Mouse (Mus musculus): ENCODE measurements around the gene Lmtk3. TPM values are rescaled to one million over a fixed set of nuclear protein-coding genes. Genes with fewer than 3 reads are reported as not detected.

Gene Lmtk3
- total RNA-seq, 2 experiments from 2014 or later: not detected

DNA sequence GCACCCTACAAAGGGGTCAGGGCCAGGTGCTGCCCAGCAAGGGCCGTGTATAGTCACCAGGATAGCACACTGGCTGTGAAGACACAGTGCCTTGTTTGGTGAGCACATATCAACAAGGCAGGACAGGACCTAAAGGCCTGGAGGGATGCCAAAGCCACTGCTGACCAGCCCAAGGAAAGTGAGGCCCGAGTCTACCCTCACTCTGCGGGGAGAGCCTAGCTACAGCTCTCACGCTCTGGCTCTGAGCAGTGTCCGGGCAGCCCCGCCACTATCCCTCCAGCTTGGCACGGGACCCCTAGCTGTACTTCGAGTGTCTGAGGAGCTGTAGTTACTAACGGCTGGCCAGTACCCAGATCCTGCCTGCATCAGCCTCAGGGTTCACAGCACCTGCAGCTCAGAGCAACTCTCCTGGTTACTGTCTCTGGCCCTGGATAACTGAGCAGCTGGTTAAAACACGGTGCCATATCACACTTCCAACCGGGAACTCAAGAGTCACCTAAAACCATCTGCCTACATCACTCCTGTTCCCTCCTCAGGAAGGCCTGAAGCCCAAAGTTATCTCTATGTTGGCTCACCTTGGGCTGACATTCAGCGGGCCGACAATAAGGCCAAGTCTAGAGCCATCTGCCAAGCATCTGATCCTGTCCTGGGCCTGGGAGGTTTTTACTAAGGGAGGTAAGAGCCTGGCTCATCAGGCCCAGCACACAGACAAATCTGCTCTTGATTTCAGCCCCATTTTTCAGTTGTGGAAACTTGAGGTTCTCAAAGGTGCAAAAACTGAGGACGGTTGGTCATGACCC lies 25.9 kb downstream of the Lmtk3 start:
- DNase-seq: peak in 1 of 2 experiments; percentile 42

DNA sequence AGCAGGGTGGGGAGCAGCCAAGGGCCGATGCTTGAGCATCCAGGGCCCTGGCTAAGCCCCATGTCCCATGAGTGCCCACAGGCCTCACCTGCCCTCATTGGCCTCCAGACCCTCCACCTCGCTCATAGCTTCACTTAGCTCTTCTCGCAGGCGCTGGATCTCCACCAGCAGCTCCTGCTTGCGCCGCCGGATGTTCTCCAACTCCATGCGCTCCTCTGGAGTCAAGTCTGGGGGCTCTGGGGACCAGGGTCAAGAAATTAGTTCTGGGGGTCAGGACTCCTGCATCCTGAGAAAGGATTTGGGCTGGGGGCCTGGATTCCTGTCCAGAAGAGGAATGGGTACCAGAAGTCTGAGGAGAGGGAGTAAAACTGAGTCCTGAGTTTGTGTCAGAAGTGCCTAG lies 29.4 kb downstream of the Lmtk3 start:
- no peak for DNase-seq

DNA sequence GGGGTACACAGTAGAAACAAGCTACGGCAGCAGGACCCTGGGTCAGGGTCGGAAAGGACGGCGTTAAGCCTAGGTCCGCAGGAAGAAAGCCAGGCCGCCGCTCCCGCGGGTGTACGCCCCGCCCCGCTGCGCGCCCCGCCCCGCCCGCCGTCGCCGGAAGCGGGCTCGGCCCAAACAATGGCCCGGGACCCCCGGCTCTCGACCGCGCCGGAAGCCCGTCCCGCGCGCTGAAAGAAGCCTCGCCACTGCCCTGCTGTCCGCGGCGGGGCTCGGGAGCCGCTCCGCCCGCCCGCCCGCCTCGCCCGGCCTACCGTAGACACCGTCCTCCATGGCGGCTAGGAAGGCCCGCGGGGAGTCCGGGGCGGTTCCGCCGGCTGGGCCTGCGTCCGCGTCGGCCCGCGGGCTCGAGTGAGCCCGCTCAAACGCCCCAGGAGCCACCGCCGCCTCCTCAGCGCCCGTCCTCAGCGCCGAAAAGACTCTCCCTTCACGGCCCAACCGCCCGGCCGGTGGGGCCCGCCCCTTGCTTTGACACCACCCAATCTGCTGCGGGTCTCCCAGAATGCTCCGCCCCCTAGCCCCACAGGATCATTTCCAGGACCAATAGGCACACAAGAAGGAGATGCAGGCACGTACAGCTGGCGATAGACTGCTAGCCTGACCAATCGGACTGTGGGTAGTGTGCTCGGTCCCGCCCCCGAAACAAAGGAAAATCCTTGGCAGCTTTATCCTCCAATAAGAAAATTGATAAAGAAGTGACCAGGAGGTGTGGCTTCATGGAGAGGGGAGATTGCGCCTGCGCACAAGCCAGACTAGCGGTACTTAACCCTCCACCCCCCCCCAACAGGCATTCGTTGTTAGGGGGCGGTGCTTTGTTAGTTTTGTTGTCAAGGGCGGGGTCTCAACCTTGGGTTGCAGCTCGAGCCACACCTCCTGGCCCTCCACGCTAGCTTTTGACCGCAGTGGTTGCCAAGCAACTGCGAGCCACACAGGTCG lies 30.5 kb downstream of the Lmtk3 start, which contains the start of gene Cyth2:
Gene Cyth2 (minus strand): TSS at position 795 of the 993 bp plus-strand sequence.
- DNase-seq: peak; percentile 99 to 100

DNA sequence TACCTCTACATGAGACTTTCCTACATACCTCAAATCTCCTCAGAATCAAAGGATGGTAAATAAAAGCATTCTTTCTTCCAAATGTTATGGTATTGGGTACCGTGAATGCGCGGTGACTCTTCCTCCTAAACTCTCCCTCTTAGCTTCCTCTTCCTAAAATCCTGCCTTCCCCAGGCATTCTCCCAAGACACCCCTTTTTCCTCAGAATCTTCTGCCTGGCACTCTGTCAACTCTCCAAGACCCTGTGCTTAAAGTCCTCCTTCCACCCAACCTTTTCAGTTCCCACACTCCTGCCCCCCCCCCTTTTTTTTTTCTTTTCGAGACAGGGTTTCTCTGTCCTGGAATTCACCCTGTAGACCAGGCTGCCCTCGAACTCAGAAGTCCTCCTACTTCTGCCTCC lies 31.3 kb downstream of the Lmtk3 start:
- DNase-seq: no peak

DNA sequence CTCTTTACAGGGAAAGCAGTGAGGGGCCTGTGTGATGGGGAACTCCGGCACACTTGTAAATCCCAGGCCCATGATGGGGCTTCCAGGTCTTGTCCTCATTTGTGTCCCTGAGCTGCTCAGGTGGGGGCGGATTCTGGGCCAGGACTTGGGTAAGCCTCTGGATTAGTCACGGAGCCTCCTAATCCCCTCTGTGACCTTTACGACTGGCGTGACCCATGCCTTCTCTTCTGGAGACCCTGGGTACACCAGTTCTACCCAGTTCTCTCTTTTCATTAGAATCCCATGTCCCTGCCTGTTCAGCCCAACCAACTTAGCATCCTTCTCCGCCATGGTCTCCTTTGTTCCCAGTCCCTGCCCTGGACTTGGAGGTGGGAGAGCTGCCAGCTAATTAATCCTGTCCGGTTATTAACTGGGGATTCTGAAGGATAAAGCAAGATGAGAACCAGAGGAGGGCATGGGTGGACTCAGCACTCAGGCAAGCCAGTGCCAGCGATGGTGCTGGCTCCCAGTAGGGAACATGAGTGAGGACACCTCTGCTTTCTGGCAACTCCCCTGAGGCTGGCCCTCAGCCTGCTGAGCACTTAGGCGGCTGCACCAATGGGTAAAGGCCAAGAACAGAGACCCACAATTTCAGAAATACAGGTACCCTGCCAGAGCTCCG lies 31.9 kb downstream of the Lmtk3 start:
- no peak for DNase-seq

DNA sequence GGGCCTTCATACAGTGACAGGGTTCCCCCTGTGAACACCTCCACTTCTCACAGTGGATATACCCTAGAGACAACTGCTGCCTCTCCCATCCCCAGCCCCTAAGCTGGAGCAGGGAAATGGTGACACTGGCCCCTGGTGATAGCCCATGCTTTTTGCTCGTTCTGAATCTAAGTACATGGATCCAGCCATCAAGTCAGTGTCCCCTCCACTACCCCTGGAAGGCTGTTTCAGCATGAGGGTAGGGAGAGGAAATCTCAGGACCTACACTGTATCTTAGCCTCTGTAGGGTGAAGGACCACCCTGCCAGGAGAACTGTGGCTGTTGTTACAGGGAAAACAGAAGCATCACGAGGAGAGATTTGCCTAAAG lies 32.4 kb downstream of the Lmtk3 start:
- no peak for DNase-seq

DNA sequence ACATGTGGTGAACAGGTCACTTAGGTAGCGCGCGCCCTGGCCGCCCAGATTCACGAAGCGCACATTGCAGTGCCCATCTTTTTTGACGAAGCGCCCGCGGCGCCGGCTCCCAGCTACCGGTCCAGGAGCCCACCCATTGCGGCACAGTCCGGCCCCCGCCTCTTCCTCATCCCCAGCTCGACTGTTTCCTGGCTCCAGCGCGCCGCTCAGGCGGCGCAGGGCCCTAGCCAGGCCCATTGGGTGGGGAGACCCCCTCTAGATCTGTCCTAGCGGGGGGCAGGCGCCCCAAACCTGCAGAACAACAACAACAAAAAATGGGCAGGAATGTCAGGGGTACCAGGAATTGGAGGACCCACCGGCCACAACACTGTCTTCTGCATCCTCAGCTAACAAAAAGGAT lies 36.3 kb downstream of the Lmtk3 start:
- no peak for DNase-seq

DNA sequence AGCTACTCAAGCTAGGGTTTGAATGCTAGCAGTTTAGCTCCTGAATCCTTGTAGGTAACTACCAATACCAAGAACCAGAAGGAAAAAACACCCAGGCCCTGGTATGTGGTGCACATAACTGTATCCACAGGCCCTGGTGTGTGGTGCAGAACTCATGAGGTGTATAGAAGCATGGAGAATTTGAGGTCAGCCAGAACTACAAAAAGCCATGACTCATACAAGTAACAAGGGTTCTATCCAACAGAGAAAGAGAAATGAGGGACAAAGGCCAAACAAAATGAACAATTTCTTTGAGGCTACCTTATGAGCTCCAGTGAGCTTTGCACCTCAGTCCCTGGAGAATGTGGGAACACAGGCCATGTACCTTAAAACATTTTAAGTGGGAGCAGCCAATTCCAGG lies 37.4 kb downstream of the Lmtk3 start:
- no peak for DNase-seq

DNA sequence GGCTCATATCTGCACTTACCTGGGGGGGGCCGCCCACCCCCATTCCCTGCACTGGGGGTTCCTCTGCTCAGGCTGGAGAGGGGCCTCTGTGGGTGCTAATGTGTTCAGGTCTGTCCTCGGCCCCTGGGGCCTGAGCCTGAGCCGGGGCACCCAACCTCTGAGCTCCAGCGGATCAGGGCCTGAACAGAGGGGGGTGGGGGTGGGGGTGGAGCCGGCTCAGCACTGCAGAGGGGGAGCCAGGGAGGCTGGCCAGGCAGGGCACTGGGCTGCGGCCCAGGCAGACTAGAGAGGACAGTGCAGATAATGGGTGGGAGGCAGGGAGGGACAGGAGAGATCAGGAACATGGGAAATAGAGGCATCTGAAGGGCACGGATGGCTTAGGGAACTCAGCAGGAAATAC lies 41.1 kb downstream of the Lmtk3 start, which contains the start of gene Kcnj14:
Gene Kcnj14 (minus strand): TSS at position 185 of the 400 bp plus-strand sequence.
- DNase-seq: peak in 1 of 2 experiments; percentile 37

DNA sequence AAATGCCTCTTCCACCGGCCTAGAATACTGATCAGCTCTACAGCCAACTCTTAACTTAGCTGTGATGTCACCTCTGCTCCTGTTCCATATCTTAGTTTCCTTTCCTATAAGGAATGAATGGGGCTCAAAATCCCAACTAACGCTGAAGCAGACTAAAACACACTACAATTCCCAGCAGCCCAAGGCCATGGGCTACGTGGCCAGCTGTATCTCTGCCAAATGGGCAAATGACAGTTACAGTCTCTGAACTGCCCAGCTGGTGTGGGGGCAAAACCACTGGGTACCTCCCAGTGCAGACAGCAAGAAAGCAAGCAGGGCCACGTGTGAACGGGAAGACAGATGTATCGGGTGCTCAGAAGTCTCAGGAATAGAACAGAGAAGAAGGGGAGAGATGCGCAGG lies 43.1 kb downstream of the Lmtk3 start:
- DNase-seq: no peak

DNA sequence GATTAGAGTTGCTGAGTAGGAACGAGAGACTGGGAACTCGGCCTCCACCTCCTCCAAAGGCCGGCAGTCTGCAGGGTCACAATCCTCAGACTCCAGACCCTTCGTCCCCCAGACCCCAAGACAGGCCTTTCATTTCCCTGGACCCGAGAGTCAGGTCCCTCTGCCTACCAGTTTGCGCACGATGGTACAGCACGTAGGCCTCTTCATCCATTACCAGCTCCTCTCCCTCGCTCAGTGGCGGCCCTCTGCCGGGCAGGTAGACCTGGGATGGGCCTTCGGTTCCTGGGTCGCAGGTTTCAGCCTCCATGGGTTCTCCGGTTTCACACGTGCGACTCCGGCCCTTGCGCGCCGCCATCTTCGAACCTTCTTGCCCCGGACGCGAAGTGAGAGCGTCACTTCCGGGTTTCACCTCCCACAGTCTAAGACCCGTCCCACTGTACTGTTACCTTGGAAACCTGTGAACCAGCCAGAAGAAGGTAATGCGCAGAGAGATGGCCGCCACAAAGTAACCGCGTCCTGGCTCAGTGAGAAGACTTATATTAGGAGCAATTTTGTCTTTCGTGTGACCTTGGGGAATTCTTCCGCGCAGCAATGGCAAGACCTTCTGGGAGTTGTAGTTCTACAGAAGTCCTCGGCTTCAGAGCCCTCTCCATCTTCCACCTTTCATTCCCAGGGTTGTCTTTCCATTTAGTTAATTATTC lies 47.0 kb downstream of the Lmtk3 start, which contains the start of gene Grwd1:
Gene Grwd1 (minus strand): TSS at position 518 of the 701 bp plus-strand sequence.
- DNase-seq: peak; percentile 88 to 94

DNA sequence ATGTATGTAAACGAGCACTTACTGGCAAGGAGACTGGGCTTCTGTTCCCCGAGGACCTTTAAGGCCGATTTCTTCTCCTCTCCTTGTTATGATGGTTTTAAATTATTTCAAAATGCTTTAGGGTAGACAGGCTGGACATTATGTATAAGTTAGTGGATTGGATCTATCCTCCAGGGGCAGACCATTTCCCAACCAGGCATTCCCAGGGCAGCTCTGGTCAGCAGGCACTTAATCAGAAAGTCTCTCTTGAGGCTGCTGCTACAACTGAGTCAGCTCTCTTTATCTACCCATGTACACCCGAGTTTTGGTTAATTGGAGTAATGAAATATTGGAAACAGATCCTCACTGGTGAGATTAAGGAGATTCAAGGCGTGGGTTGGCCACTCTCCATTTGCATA lies 47.6 kb downstream of the Lmtk3 start:
- no peak for DNase-seq

DNA sequence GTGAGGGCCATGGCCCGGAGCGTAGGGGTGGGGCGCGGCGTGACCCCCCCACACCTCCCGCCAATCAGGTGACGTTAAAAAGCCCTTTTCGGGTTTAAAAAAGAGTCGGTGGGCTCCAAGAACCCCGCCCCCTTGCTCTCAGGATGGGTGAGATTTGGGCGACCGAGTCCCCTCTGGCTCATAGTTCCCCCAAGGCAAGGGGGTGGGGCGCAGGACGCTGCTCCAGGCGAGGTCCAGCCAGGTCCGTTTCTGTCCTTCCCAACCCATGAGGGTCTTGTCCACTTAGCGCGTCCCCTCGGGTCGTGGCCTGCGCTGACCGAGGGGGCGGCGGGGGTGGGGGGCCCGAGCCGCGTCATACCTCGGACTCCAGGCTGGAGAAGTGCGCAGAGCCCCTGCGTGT lies 48.9 kb downstream of the Lmtk3 start:
- DNase-seq: no peak

DNA sequence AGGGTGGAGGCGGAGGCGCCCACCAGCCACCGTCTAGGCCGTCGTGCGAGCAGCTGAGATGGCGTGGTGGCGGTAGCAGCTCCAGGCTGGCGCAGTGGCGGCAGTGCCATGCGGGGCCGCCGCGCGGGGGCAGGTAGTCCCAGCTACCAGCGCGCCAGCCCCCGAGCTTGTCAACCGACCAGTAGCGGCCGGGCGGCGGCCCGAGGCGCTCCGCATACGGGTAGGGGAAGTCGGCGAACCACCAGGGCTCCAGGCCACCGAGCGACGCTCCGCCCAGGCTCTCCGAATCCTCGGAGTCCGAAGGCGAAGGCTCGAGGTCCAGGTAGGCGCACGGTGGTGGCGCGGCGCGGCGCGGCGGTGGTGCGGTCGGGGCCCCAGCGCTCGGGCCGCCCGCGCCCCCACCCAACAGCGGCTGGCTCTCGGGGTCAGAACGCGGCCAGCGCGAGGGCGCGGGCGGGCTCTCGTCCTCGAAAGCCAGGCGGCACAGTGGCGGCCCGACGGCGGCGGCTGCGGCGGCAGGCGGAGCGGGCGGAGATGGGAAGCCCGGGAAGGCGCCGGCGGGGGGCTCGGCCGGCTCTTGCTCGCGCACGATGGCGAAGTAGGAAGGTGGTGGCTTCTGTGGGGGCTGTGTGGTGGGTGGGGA lies 49.7 kb downstream of the Lmtk3 start:
- no peak for DNase-seq

DNA sequence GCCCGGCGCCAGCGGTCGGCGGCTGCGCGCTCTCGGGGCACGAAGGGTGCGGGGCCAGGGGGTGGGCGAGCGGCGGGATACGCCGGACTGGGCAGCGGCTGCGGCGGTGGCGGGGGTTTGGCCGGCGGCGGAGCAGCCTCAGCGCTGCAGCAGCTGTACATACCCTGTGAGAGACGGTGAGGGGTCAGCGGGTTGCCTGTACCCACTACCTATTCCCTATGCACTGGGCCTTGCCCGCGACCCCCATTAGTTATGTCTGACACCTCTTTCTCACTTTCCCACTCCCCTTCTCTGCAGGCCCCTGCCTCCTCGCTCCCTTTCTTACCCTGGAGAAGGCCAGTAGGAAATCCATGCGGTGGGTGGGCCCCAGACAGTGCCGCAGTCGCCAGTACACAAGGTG lies 50.4 kb downstream of the Lmtk3 start:
- no peak for DNase-seq

DNA sequence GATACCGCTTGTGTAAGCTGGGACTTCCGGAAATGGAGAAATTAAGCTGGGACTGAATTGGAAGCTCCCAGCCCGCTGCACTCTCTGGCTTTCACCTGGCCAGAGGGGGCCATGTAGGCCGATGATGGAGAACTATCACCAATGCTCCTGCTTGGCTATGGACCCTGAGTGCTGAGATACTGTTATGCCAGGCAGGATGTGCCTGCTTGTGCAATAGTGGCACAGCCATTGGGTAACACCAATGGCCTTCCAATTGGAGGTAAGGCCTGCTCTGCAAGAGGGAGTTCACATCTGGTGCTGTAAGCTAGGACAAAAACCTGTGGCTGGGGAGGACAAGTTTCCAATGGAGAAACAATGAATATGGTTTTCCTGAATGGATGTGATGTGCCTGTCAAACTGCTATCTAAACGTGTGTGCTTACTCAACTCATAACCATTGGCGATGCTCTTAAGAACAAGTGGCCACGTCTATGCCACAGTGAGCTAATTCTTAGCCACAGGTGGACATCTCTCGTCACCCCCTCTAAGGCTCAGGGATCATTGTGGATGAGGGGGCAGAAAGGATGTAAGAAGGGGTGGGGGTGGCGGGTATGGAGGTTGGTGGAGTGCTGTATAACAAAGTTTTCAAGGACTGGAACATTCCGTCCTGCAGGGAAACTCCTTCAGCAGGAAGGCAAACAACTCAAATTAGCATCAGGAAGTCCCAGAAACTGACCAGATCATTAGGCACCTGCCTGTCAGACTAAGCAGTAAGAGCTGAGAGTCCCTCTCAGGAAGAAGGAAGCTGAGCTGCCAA lies 59.6 kb downstream of the Lmtk3 start:
- DNase-seq: no peak

DNA sequence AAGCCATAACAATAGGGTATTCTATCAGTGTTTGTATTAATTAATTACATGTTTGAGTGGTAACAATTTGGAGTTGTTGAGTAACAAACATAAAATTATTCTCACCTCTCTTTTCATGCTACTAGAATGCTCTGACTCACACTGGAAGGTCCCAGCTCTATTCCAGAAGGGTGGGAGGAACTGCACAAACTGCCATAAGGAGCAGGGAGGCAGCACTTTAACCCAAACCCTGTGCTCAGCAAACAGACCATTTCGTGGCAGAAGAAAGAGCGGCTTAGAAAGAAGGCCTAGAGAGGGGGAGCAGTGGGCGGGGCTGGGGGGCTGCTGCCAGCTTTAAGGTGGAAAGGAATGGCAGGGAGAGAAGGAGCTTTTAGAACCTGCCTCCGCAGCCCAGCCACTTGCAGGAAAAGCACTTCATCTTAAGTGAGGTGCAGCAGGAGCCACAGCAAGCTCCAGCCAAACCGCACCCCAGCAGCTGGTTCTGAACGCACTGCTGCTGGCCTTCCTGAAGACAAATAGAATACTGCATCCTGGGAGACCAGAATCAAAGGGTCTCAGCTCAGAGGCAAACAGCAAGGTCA lies 65.0 kb downstream of the Lmtk3 start:
- DNase-seq: no peak

DNA sequence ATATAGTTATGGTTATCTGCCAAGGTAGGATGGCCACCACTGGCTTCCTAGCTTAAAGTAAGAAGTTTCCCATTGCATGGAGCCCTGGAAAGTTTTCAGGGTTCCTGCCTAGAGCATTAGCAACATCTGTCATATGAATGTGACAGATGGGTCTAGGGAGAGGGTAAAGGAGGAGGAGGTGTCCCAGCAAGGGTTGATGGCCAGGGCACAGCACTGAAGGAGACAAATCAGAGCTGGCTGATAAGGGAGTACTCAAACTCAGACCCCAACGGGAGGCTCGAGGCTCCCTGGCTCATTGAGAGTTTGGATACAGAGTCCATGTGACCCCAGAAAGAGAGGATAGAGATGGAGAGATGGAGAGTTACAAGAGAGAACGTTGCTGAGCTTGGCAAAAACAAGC lies 67.1 kb downstream of the Lmtk3 start:
- DNase-seq: no peak

DNA sequence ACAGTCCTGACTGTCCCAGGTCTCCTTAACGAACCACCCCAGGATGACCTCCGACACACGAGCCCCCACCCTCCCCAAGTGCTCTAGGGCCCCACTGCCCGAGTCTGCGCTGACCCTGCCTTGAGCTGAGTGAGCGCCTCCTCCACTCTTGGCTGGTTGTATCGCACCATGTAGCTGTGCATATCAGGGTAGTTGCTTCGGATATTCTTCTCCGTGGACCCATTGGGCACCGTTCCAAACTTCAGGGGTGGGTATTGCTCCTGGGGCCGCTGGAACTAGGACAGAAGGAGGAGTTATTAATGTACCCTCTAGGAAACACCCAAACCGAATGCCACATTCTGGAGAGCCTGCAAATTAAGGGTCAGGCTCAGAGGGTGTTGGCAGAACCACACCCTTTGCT lies 69.6 kb downstream of the Lmtk3 start:
- DNase-seq: no peak

Data from heart, adult 18-20 months (tissue).